Mouse (Mus musculus): Measurements from ENCODE around the gene Glipr2. TPM values are rescaled to one million over a fixed set of nuclear protein-coding genes. Genes with fewer than 3 reads are reported as not detected.

The Glipr2 gene
- total RNA-seq, 1 experiment from 2014 or later, result 16.3 TPM

- 0 out of 2 replicates have a peak, but pooled peaks have one; percentile 27 for ATAC-seq (replicated peaks; ENCODE audit: low read depth, poor library complexity, severe bottlenecking)
These were observed 46.4 kb downstream of the Glipr2 start for GRCm38 (mm10) chr4:44003622-44004021.

DNA sequence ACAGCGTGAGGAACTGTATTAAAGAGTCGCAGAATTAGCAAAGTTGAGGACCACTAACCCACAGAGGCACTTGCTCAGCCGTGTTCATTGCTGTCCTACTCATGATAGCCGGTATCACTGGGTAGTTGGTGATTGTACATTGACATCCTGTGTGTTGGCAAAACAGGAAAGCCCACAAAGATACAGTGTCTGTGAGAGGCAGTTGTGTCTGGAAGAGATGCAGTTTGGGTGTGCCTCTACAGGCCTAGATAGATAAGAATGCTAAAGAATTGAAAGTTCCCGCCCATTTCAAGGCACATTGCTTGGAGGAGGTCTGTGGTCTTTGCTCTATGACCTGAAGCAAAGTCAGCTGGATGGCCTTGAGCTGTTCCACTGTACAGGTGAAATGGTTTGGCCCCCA is 46.9 kb downstream of the Glipr2 start, which contains the start of gene Clta:
Clta (plus strand) TSS at position 327 of the 400 bp plus-strand sequence.
- ATAC-seq (replicated peaks; ENCODE audit: low read depth, poor library complexity, severe bottlenecking), result peak; percentile 96

DNA sequence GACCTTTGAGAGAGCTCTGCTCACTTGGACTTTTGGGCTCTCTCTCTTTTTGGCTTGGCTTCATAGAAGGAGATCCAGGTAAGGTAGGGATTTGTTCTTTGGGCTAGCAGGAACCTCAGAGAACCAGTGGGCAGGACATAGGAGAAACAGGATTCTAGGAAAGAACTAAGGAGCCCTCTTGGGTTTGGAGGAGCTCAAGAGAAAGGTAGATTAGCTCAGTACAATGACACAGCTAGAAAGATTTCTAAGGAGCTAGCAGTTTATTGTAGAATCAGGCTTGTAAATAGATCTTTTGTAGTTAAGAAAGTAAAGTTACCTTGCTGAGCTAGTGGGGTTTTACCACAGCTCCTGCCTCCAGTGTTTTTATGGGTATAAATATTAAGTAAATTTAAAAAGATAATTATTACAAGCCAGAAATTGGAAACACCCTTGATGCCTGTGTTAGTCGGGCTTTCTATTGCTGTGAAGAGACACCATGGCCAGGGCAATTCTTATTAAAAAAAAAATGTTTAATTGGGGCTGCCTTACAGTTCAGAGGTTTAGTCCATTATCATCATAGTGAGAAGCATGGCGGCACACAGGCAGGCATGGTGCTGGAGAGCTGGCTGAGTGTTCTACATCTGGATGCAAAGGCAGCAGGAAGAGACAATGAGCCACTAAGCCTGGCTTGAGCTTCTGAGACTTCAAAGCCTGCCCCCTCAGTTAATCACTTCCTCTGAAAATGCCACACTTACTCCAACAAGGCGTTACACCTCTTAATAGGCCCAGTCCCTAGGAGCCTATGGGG is 47.6 kb downstream of the Glipr2 start:
- no peak for ATAC-seq (replicated peaks; ENCODE audit: low read depth, poor library complexity, severe bottlenecking)

- ATAC-seq (replicated peaks; ENCODE audit: low read depth, poor library complexity, severe bottlenecking), result no peak
These were observed 53.0 kb downstream of the Glipr2 start for GRCm38 (mm10) chr4:44010176-44010575.

GRCm38 (mm10) chr4:44010893-44011292 is 53.7 kb downstream of the Glipr2 start:
- no peak for ATAC-seq (replicated peaks; ENCODE audit: low read depth, poor library complexity, severe bottlenecking)

GRCm38 (mm10) chr4:44011799-44012198 is 54.6 kb downstream of the Glipr2 start:
- ATAC-seq (replicated peaks; ENCODE audit: low read depth, poor library complexity, severe bottlenecking), result no peak

DNA sequence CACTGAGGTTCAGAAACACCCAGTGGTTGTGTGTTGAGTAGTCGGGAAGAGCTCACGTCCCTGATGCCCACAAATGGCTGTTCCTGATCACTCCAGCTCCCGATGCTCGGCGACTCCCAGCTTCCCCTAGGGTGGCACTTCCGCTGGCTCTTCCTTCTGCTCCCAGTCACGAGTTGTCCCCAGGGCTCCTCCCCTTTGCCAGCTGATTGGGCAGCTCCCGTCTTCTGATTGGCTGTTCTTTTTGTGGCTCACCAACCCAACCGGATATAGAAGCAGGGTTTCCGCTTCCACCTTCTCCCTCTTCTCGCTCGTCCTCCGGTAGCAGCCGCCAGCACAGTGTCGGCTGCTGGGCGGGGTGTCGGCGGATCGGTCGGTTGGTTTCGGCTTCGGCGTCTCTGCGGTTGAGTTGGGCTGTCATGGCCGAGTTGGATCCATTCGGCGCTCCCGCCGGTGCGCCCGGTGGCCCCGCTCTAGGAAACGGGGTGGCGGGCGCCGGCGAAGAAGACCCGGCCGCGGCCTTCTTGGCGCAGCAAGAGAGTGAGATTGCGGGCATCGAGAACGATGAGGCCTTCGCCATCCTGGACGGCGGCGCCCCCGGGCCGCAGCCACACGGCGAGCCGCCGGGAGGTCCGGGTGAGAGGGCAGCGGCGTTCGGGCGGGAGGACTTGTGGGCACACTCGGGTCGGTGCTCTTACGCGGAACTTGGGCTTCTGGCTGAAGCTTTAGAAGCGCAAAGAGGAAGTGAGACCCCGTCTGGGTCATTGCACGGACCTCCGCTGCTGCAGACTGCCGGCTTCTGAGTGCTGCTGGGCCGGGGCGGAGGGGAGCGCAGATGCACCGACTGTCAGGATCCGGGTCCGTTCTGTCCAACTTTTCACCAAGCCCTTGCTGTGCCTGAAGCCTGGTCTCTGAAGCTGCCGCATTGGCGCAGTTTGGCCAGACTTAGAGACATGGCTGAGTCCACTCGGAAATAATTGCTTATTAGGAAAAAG is 55.5 kb downstream of the Glipr2 start:
- ATAC-seq (replicated peaks; ENCODE audit: low read depth, poor library complexity, severe bottlenecking), result peak; percentile 95

- ATAC-seq (replicated peaks; ENCODE audit: low read depth, poor library complexity, severe bottlenecking), result no peak
These were observed 56.3 kb downstream of the Glipr2 start for GRCm38 (mm10) chr4:44013391-44014070.

DNA sequence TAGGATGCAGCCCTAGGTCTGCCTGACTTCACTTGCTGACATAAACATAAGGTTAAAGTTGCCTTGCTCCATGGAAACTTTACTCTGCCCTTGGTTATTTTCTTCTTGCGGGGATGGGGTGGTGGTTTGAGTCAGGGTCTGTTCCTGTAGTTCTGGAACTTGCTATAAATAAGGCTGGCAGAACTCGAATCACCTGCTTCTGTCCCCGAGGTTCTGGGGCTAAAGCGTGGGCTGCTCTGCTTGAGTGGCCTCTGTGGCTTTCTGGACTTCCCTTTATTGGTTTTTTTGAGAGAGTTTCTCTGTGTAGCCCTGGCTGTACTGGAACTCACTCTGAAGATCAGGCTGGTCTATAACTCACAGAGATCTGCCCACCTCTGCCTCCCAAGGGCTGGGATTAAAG is 58.9 kb downstream of the Glipr2 start:
- ATAC-seq (replicated peaks; ENCODE audit: low read depth, poor library complexity, severe bottlenecking), result no peak

GRCm38 (mm10) chr4:44016791-44017190 is 59.6 kb downstream of the Glipr2 start:
- no peak for ATAC-seq (replicated peaks; ENCODE audit: low read depth, poor library complexity, severe bottlenecking)

DNA sequence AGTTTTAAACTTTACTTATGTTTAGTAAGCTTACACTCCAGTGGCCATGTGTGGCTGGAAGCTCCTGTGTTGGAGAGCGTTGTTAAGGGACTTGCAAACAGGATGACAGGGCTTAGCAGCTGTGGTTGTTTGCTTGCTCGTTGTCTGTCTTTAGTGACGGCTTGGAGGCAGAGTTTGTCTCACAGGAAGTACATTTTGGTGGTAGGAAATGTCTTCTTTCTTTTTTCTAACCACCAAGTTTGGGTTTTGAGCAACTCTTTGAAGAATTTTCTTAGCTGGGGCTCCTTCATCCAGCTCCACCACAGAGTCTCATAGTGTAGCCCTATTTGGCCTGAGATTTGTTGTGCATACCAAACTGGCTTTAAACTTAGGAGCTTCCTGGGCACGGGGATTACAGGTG is 65.1 kb downstream of the Glipr2 start:
- no peak for ATAC-seq (replicated peaks; ENCODE audit: low read depth, poor library complexity, severe bottlenecking)

GRCm38 (mm10) chr4:44022766-44023165 is 65.6 kb downstream of the Glipr2 start:
- ATAC-seq (replicated peaks; ENCODE audit: low read depth, poor library complexity, severe bottlenecking), result no peak

GRCm38 (mm10) chr4:44023681-44024080 is 66.5 kb downstream of the Glipr2 start:
- no peak for ATAC-seq (replicated peaks; ENCODE audit: low read depth, poor library complexity, severe bottlenecking)

DNA sequence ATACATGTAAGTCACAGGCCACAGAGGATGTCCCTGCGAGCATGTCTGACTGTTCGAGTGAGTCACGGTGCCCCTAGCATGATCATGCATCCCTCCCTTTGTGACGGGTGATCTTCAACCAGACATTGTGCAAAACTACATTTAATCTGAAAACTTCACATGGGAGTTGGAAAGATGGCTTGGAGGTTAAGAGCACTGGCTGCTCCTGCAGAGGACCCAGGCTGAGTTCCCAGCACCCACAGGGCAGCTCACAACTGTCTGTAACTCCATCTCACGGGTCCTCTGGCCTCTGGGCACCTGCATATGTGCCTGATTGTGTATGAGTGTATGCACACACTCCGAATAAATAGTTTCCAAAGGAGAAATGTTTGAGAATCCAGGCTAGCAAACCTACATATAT is 67.0 kb downstream of the Glipr2 start:
- no peak for ATAC-seq (replicated peaks; ENCODE audit: low read depth, poor library complexity, severe bottlenecking)

DNA sequence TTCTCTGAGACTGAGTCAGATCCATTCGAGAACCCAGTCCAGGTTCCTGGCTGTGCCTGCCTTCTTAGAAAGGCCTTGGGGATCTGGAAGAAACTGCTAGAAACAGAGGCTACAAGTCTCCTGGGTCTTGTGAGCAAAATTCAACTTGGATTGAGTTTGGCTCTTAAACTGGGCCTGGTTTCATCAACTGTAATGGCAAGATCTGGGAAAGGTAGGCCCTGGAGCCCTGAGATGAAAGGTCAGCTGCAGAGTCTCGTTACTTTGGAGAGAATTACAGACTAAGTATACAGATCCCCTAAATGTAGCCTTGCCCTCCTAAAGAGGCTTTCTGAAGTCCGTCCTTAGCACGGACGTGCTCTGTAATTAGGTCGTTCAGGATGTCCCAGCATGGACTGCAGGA is 68.4 kb downstream of the Glipr2 start:
- no peak for ATAC-seq (replicated peaks; ENCODE audit: low read depth, poor library complexity, severe bottlenecking)

Other genes with a start within 250 kb of the Glipr2 start
- gene Olfr71, start 247.1 kb upstream of the Glipr2 start, total RNA-seq (2017), result not detected in 2 replicates
- not detected in 2 replicates for gene Hrct1, start 230.2 kb upstream of the Glipr2 start, total RNA-seq (2017)
- gene Spaar, start 227.4 kb upstream of the Glipr2 start, total RNA-seq (2017), result not detected in 2 replicates
- not detected in 2 replicates for gene Olfr159, start 186.4 kb upstream of the Glipr2 start, total RNA-seq (2017)
- not detected in 2 replicates for gene Olfr156, start 133.5 kb upstream of the Glipr2 start, total RNA-seq (2017)
- not detected in 2 replicates for gene Olfr157, start 117.2 kb upstream of the Glipr2 start, total RNA-seq (2017)
- gene Olfr155, start 105.8 kb upstream of the Glipr2 start, total RNA-seq (2017), result not detected in 2 replicates
- 0.82 and 1.9 TPM in 2 replicates for gene Reck, start 81.9 kb upstream of the Glipr2 start, total RNA-seq (2017)
- gene Ccin, start 26.1 kb downstream of the Glipr2 start, total RNA-seq (2017), result not detected in 2 replicates
- gene Clta, start 47.1 kb downstream of the Glipr2 start, total RNA-seq (2017), result 316 and 331 TPM in 2 replicates
- 32.0 and 32.6 TPM in 2 replicates for gene Gne, start 126.8 kb downstream of the Glipr2 start, total RNA-seq (2017)